In genomic region chr1:128789567-128790335, GRCm38 (mm10) we compare ENCODE assay signal across 17 mouse cellular contexts.
DNase-seq lines count a peak whose midpoint lies in the region; ATAC-seq and TF ChIP-seq lines count a peak whose summit lies in the region.
"Had no signal": no experiment of that assay in that cellular context is flagged by ENCODE, and none has a peak within 500 bp of the region (broad histone marks: within the 10 kb centered on the region; RNA-seq: fewer than 3 reads in every experiment).

No protein-coding gene starts in this region.

- 64% methylated on average over 3 of the region's 3 CpGs for WGBS in hindbrain, embryonic 10.5 days
- WGBS in hindbrain, embryonic 12.5 days: 65% methylated on average over 3 of the region's 3 CpGs
- 57% methylated on average over 3 of the region's 3 CpGs for WGBS in hindbrain, postnatal 0 days
- WGBS in stomach, embryonic 16.5 days: 71% methylated on average over 3 of the region's 3 CpGs

- no peaks in the 10 kb centered on the region for H3K36me3 ChIP-seq in hindbrain, embryonic 10.5 days
- no peaks in the 10 kb centered on the region for H3K36me3 ChIP-seq in hindbrain, embryonic 12.5 days
- no peaks in the 10 kb centered on the region for H3K36me3 ChIP-seq in testis, adult 2 months (ENCODE audit: control insufficient read depth, insufficient read depth, low read length)
- no peaks in the 10 kb centered on the region for H3K36me3 ChIP-seq in hindbrain, postnatal 0 days (ENCODE audit: insufficient read depth, low read length)
- no peaks in the 10 kb centered on the region for H3K36me3 ChIP-seq in stomach, embryonic 16.5 days (ENCODE audit: control insufficient read depth, insufficient read depth, low read length)
- H3K36me3 ChIP-seq: heart, embryonic 12.5 days; liver, embryonic 13.5 days; stomach, embryonic 15.5 days had no signal

- H3K27me3 ChIP-seq in hindbrain, embryonic 10.5 days (ENCODE audit: insufficient read depth, poor library complexity, severe bottlenecking): no peaks in the 10 kb centered on the region
- no peaks in the 10 kb centered on the region for H3K27me3 ChIP-seq in hindbrain, embryonic 12.5 days
- H3K27me3 ChIP-seq in testis, adult 2 months (ENCODE audit: control insufficient read depth, insufficient read depth, low read length): no peaks in the 10 kb centered on the region
- no peaks in the 10 kb centered on the region for H3K27me3 ChIP-seq in hindbrain, postnatal 0 days (ENCODE audit: insufficient read depth, low read length)
- H3K27me3 ChIP-seq in stomach, embryonic 16.5 days (ENCODE audit: control insufficient read depth, insufficient read depth, low read length): no peaks in the 10 kb centered on the region
- H3K27me3 ChIP-seq: heart, embryonic 12.5 days; liver, embryonic 13.5 days; stomach, embryonic 15.5 days had no signal

- peak overlapping the region; percentile 59; the same call in 1 of the 2 replicates for H3K27ac ChIP-seq in hindbrain, embryonic 10.5 days
- H3K27ac ChIP-seq in hindbrain, embryonic 12.5 days: no peak overlapping the region
- H3K27ac ChIP-seq in testis, adult 2 months (ENCODE audit: control insufficient read depth, insufficient read depth, low read depth, low read length): no peak overlapping the region
- H3K27ac ChIP-seq in hindbrain, postnatal 0 days: peak overlapping the region; percentile 22
- H3K27ac ChIP-seq in stomach, embryonic 16.5 days (ENCODE audit: low read length): peak overlapping the region; percentile 71
- H3K27ac ChIP-seq: layer of hippocampus, adult 2 months; liver, embryonic 13.5 days; stomach, embryonic 15.5 days had no signal

- H3K9me3 ChIP-seq in hindbrain, embryonic 10.5 days: no peaks in the 10 kb centered on the region
- H3K9me3 ChIP-seq in hindbrain, embryonic 12.5 days (replicated peaks): 0 out of 2 replicates have a peak, but pooled peaks cover 2% of the 10 kb centered on the region
- no peaks in the 10 kb centered on the region for H3K9me3 ChIP-seq in hindbrain, postnatal 0 days (ENCODE audit: low read length)
- H3K9me3 ChIP-seq in stomach, embryonic 16.5 days (replicated peaks; ENCODE audit: control insufficient read depth, low read length): no peaks in the 10 kb centered on the region
- H3K9me3 ChIP-seq: heart, embryonic 12.5 days; liver, embryonic 13.5 days; stomach, embryonic 15.5 days had no signal

- no peak overlapping the region for H3K4me2 ChIP-seq in hindbrain, embryonic 12.5 days (replicated peaks)
- H3K4me2 ChIP-seq in hindbrain, postnatal 0 days (ENCODE audit: low read depth, low read length): no peak overlapping the region
- H3K4me2 ChIP-seq in stomach, embryonic 16.5 days (ENCODE audit: low read depth, low read length): no peak overlapping the region
- H3K4me2 ChIP-seq: heart, embryonic 12.5 days; liver, embryonic 13.5 days; stomach, embryonic 15.5 days had no signal

- no peak overlapping the region for H3K4me3 ChIP-seq in hindbrain, embryonic 10.5 days
- H3K4me3 ChIP-seq in hindbrain, embryonic 12.5 days: no peak overlapping the region
- H3K4me3 ChIP-seq in testis, adult 2 months (ENCODE audit: control insufficient read depth, low read depth, low read length): 0 out of 2 replicates have a peak overlapping the region, but pooled peaks have one; percentile 19
- no peak overlapping the region for H3K4me3 ChIP-seq in hindbrain, postnatal 0 days (ENCODE audit: low read length)
- no peak overlapping the region for H3K4me3 ChIP-seq in stomach, embryonic 16.5 days (replicated peaks; ENCODE audit: low read length)
- H3K4me3 ChIP-seq: erythroblast, embryonic 14.5 days; heart, embryonic 12.5 days; layer of hippocampus, adult 2 months; liver, embryonic 13.5 days; stomach, embryonic 15.5 days had no signal

- TF ChIP-seq POLR2A in testis, adult 2 months (IDR thresholded peaks at IDR 0.05; ENCODE audit: control insufficient read depth, low read depth, low read length): no peak

- ATAC-seq in hindbrain, embryonic 12.5 days (ENCODE audit: low FRiP score): no peak
- ATAC-seq in hindbrain, postnatal 0 days: peak; percentile 46; the same call in 1 of the 2 replicates
- peak; percentile 53; the same call in 1 of the 2 replicates for ATAC-seq in stomach, embryonic 16.5 days (ENCODE audit: insufficient read depth, low FRiP score)

- H3K9ac ChIP-seq in hindbrain, embryonic 12.5 days: no peak overlapping the region
- no peak overlapping the region for H3K9ac ChIP-seq in hindbrain, postnatal 0 days (replicated peaks; ENCODE audit: low read length)
- no peak overlapping the region for H3K9ac ChIP-seq in stomach, embryonic 16.5 days (ENCODE audit: low read length)
- H3K9ac ChIP-seq: heart, embryonic 12.5 days; liver, embryonic 13.5 days; stomach, embryonic 15.5 days had no signal

- peaks cover 13% of the 10 kb centered on the region; the same call in 1 of the 2 replicates for H3K4me1 ChIP-seq in hindbrain, embryonic 10.5 days (replicated peaks)
- H3K4me1 ChIP-seq in hindbrain, embryonic 12.5 days: no peaks in the 10 kb centered on the region
- no peaks in the 10 kb centered on the region for H3K4me1 ChIP-seq in testis, adult 2 months (ENCODE audit: control insufficient read depth, insufficient read depth, low read length)
- H3K4me1 ChIP-seq in hindbrain, postnatal 0 days (ENCODE audit: insufficient read depth, low read length): no peaks in the 10 kb centered on the region
- H3K4me1 ChIP-seq in stomach, embryonic 16.5 days (ENCODE audit: control insufficient read depth, insufficient read depth, low read length): peaks cover 7% of the 10 kb centered on the region; the same call in 1 of the 2 replicates
- H3K4me1 ChIP-seq: heart, embryonic 12.5 days; liver, embryonic 13.5 days; stomach, embryonic 15.5 days had no signal

- TF ChIP-seq CTCF in testis, adult 2 months (IDR thresholded peaks at IDR 0.05; ENCODE audit: control insufficient read depth, insufficient read depth, insufficient replicate concordance, low read depth, low read length): no peak
- no peak for TF ChIP-seq CTCF in hindbrain, postnatal 0 days (IDR thresholded peaks at IDR 0.05; ENCODE audit: low read depth)

- no peak for DNase-seq in hindbrain, embryonic 10.5 days (ENCODE audit: low spot score)
- DNase-seq in testis, postnatal 10 days (ENCODE audit: low spot score): no peak
- peak; percentile 53 for DNase-seq in hindbrain, postnatal 0 days (ENCODE audit: low spot score)
- DNase-seq in right cerebral cortex, postnatal 14 days: no peak
- DNase-seq: cerebellum, postnatal 25 days; heart, postnatal 36 days; kidney, adult 18-20 months; kidney, postnatal 10 days; liver, embryonic 13.5 days; thymus, postnatal 36 days had no signal

Comparison
In these comparisons a context has a peak if more than half of its experiments do, and no peak if none do; other contexts are left out.
1. H3K27ac ChIP-seq: peak in hindbrain, embryonic 10.5 days (single experiment), hindbrain, postnatal 0 days (single experiment) and stomach, embryonic 16.5 days (single experiment); none in hindbrain, embryonic 12.5 days (single experiment) and testis, adult 2 months (single experiment).